Comparison of ENCODE assay signal across 8 mouse cellular contexts in the genomic region with DNA sequence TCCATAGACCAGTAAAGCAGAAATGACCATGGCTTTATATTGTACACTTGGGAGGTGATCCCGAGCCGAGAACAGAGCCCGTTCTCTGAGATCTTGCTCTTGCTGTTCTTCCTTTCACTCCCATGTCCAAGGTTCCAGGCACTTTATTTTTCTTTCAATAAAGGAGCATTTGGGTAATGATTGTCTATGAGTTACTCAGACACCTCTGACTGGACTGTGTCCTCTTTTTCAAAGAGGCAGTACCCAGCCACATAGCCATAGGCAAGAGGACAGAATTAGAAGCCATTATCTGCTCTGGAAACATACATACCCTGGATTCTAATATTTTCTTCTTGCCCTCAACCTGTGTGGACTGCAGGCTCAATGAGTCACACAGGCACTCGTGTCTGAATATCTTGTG. TPM values are rescaled to one million over a fixed set of nuclear protein-coding genes. Genes with fewer than 3 reads are reported as not detected.
DNase-seq lines count a peak whose midpoint lies in the region; ATAC-seq lines count a peak whose summit lies in the region.
"Had no signal": no experiment of that assay in that cellular context is flagged by ENCODE, and none has a peak within 500 bp of the region (broad histone marks: within the 10 kb centered on the region; RNA-seq: fewer than 3 reads in every experiment).

No protein-coding gene starts in this region.

- H3K9ac ChIP-seq in heart, embryonic 16.5 days (ENCODE audit: low read length), result peak overlapping the region; percentile 69; the same call in 1 of the 2 replicates
- H3K9ac ChIP-seq in limb, embryonic 13.5 days, result peak overlapping the region; percentile 79
- H3K9ac ChIP-seq: midbrain, embryonic 12.5 days had no signal

- DNase-seq in heart, adult 8-10 months (ENCODE audit: low spot score), result no peak
- peak; percentile 21 for DNase-seq in testis, postnatal 10 days (ENCODE audit: low spot score)
- no peak for DNase-seq in testis, postnatal 14 days (ENCODE audit: low spot score)
- no peak for DNase-seq in adrenal gland, adult 2 months
- no peak for DNase-seq in cerebellum, postnatal 25 days

- no peak overlapping the region for H3K4me3 ChIP-seq in heart, embryonic 16.5 days (ENCODE audit: low read length)
- H3K4me3 ChIP-seq in limb, embryonic 13.5 days, result no peak overlapping the region
- H3K4me3 ChIP-seq: midbrain, embryonic 12.5 days had no signal

- peak overlapping the region; percentile 93 for H3K4me2 ChIP-seq in heart, embryonic 16.5 days (ENCODE audit: low read depth, low read length)
- H3K4me2 ChIP-seq in limb, embryonic 13.5 days (replicated peaks), result peak overlapping the region; percentile 85

- peaks cover 20% of the 10 kb centered on the region for H3K4me1 ChIP-seq in heart, embryonic 16.5 days (ENCODE audit: control insufficient read depth, insufficient read depth, low read length)
- H3K4me1 ChIP-seq in limb, embryonic 13.5 days, result peaks cover 26% of the 10 kb centered on the region

- H3K9me3 ChIP-seq in heart, embryonic 16.5 days (replicated peaks; ENCODE audit: control insufficient read depth, low read length), result no peaks in the 10 kb centered on the region
- H3K9me3 ChIP-seq in limb, embryonic 13.5 days, result no peaks in the 10 kb centered on the region
- H3K9me3 ChIP-seq: midbrain, embryonic 12.5 days had no signal

- no peak for ATAC-seq in heart, embryonic 16.5 days (replicated peaks; ENCODE audit: extremely low read depth, insufficient read depth, low FRiP score)
- ATAC-seq in limb, embryonic 13.5 days (ENCODE audit: low FRiP score, low read depth), result no peak

- peaks cover 15% of the 10 kb centered on the region for H3K36me3 ChIP-seq in heart, embryonic 16.5 days (ENCODE audit: control insufficient read depth, insufficient read depth)
- H3K36me3 ChIP-seq in limb, embryonic 13.5 days, result peaks cover 18% of the 10 kb centered on the region

- no peaks in the 10 kb centered on the region; the same call in 1 of the 2 replicates for H3K27me3 ChIP-seq in heart, embryonic 16.5 days (ENCODE audit: control insufficient read depth, insufficient read depth, low read length)
- no peaks in the 10 kb centered on the region for H3K27me3 ChIP-seq in limb, embryonic 13.5 days

- H3K27ac ChIP-seq in heart, embryonic 16.5 days (ENCODE audit: low read length), result peak overlapping the region; percentile 72
- H3K27ac ChIP-seq in limb, embryonic 13.5 days, result peak overlapping the region; percentile 91; the same call in 1 of the 2 replicates

- 63% methylated on average over 4 of the region's 4 CpGs for WGBS in heart, embryonic 16.5 days
- WGBS in limb, embryonic 13.5 days, result 72% methylated on average over 4 of the region's 4 CpGs

RNA-seq across cellular contexts. Expression of gene Mtmr11, which starts 2.0 kb away (rescaled TPM):
- 8.7 and 9.4 TPM in 2 replicates for polyA plus RNA-seq in heart, embryonic 16.5 days (2015; fragmentation: Nextera tagmentation; extraction: Ambion mirVana)
- 1 to 10 TPM; 1.7 to 3.0 (median 2.2) TPM for total RNA-seq in heart, adult 8-10 months (2022)
- 34.9 and 39.6 TPM in 2 replicates for polyA plus RNA-seq in limb, embryonic 13.5 days (2015; fragmentation: Nextera tagmentation; extraction: Ambion mirVana)
- 10 to 100 TPM; 27.4 to 34.6 TPM for total RNA-seq in adrenal gland, adult 2 months (2021)
- polyA plus RNA-seq in adrenal gland, adult 2 months (2012; rRNA removed), result 15.0 and 20.5 TPM in 2 replicates

RNA-seq across cellular contexts. Expression of gene Sf3b4, which starts 12.3 kb away (rescaled TPM):
- 91.8 and 92.8 TPM in 2 replicates for polyA plus RNA-seq in heart, embryonic 16.5 days (2015; fragmentation: Nextera tagmentation; extraction: Ambion mirVana)
- total RNA-seq in heart, adult 8-10 months (2022), result 10 to 100 TPM; 14.1 to 17.2 (median 16.2) TPM
- 179 and 186 TPM in 2 replicates for polyA plus RNA-seq in limb, embryonic 13.5 days (2015; fragmentation: Nextera tagmentation; extraction: Ambion mirVana)
- 10 to 100 TPM; 49.4 to 55.2 TPM for total RNA-seq in adrenal gland, adult 2 months (2021)
- 169 and 183 TPM in 2 replicates for polyA plus RNA-seq in adrenal gland, adult 2 months (2012; rRNA removed)

RNA-seq across cellular contexts. Expression of gene Sv2a, which starts 21.1 kb away (rescaled TPM):
- 11.6 and 13.9 TPM in 2 replicates for polyA plus RNA-seq in heart, embryonic 16.5 days (2015; fragmentation: Nextera tagmentation; extraction: Ambion mirVana)
- total RNA-seq in heart, adult 8-10 months (2022), result 1 to 10 TPM; 1.6 to 7.0 (median 4.2) TPM
- 4.6 and 7.8 TPM in 2 replicates for polyA plus RNA-seq in limb, embryonic 13.5 days (2015; fragmentation: Nextera tagmentation; extraction: Ambion mirVana)
- 10 to 100 TPM in 1 of 2 experiments, 1 to 10 TPM in 1; 5.7 to 14.1 TPM for total RNA-seq in adrenal gland, adult 2 months (2021)
- polyA plus RNA-seq in adrenal gland, adult 2 months (2012; rRNA removed), result 3.3 and 3.6 TPM in 2 replicates

RNA-seq across cellular contexts. Expression of gene Otud7b, which starts 55.5 kb away (rescaled TPM):
- 18.6 and 21.4 TPM in 2 replicates for polyA plus RNA-seq in heart, embryonic 16.5 days (2015; fragmentation: Nextera tagmentation; extraction: Ambion mirVana)
- 10 to 100 TPM; 55.4 to 63.1 (median 59.8) TPM for total RNA-seq in heart, adult 8-10 months (2022)
- 28.8 and 30.3 TPM in 2 replicates for polyA plus RNA-seq in limb, embryonic 13.5 days (2015; fragmentation: Nextera tagmentation; extraction: Ambion mirVana)
- 10 to 100 TPM; 25.0 to 38.2 TPM for total RNA-seq in adrenal gland, adult 2 months (2021)
- polyA plus RNA-seq in adrenal gland, adult 2 months (2012; rRNA removed), result 16.3 and 19.7 TPM in 2 replicates

RNA-seq across cellular contexts. Expression of gene Bola1, which starts 59.7 kb away (rescaled TPM):
- polyA plus RNA-seq in heart, embryonic 16.5 days (2015; fragmentation: Nextera tagmentation; extraction: Ambion mirVana), result 40.0 and 43.5 TPM in 2 replicates
- 10 to 100 TPM; 24.1 to 35.6 (median 29.8) TPM for total RNA-seq in heart, adult 8-10 months (2022)
- polyA plus RNA-seq in limb, embryonic 13.5 days (2015; fragmentation: Nextera tagmentation; extraction: Ambion mirVana), result 51.1 and 55.2 TPM in 2 replicates
- 10 to 100 TPM; 29.6 to 38.9 TPM for total RNA-seq in adrenal gland, adult 2 months (2021)
- 95.5 and 96.5 TPM in 2 replicates for polyA plus RNA-seq in adrenal gland, adult 2 months (2012; rRNA removed)
